8 mouse cellular contexts compared by ENCODE assay signal in genomic region chr2:25608671-25609070, GRCm38 (mm10). TPM values are rescaled to one million over a fixed set of nuclear protein-coding genes. Genes with fewer than 3 reads are reported as not detected.
A peak's percentile ranks its signal among the peaks of the same experiment; 100 is the strongest.
DNase-seq lines count a peak whose midpoint lies in the region; ATAC-seq and TF ChIP-seq lines count a peak whose summit lies in the region.

No protein-coding gene starts in this region.

- DNase-seq in cerebellum, adult 2 months: peak in 1 of 2 experiments; percentile 45
- no peak for DNase-seq in cerebellum, postnatal 36 days
- no peak for DNase-seq in thymus, adult 2 months
- no peak for DNase-seq in thymus, adult 18-20 months
- DNase-seq in adrenal gland, adult 2 months: no peak
- no peak for DNase-seq in retina, embryonic 14.5 days (ENCODE audit: low spot score)
- no peak for DNase-seq in kidney, adult 18-20 months

- peak overlapping the region; percentile 95 for H3K4me3 ChIP-seq in cerebellum, adult 2 months (replicated peaks; ENCODE audit: insufficient read depth, low read depth, low read length)
- peak overlapping the region; percentile 87; the same call in 1 of the 2 replicates for H3K4me3 ChIP-seq in thymus, adult 2 months (ENCODE audit: control insufficient read depth, insufficient read depth, low read length)
- H3K4me3 ChIP-seq in liver, embryonic 16.5 days (ENCODE audit: low read depth, low read length): peak overlapping the region; percentile 85

- ATAC-seq in liver, embryonic 16.5 days (ENCODE audit: low read depth): 0 out of 2 replicates have a peak, but pooled peaks have one; percentile 1

- no peak for TF ChIP-seq POLR2A in cerebellum, adult 2 months (IDR thresholded peaks at IDR 0.05; ENCODE audit: borderline replicate concordance, insufficient read depth, low read length)
- no peak for TF ChIP-seq POLR2A in thymus, adult 2 months (IDR thresholded peaks at IDR 0.05; ENCODE audit: control insufficient read depth, extremely low read depth, insufficient read depth, low read length, poor library complexity)

- H3K36me3 ChIP-seq in thymus, adult 2 months (ENCODE audit: control insufficient read depth, insufficient read depth, low read length): no peaks in the 10 kb centered on the region
- no peaks in the 10 kb centered on the region for H3K36me3 ChIP-seq in liver, embryonic 16.5 days (ENCODE audit: control insufficient read depth, insufficient read depth)

- peak overlapping the region; percentile 90 for H3K9ac ChIP-seq in liver, embryonic 16.5 days (ENCODE audit: low read depth, low read length)

- peak overlapping the region; percentile 78 for H3K4me2 ChIP-seq in liver, embryonic 16.5 days (ENCODE audit: low read depth, low read length)

- no peak for TF ChIP-seq CTCF in cerebellum, adult 2 months (IDR thresholded peaks at IDR 0.05; ENCODE audit: borderline replicate concordance, insufficient read depth, low read depth, low read length)
- no peak for TF ChIP-seq CTCF in thymus, adult 2 months (IDR thresholded peaks at IDR 0.05; ENCODE audit: borderline replicate concordance, control insufficient read depth, extremely low read depth, insufficient read depth, low read length, poor library complexity)

- H3K27ac ChIP-seq in cerebellum, adult 2 months (ENCODE audit: insufficient read depth, low read length): peak overlapping the region; percentile 15; the same call in 1 of the 2 replicates
- H3K27ac ChIP-seq in thymus, adult 2 months (ENCODE audit: control insufficient read depth, insufficient read depth, low read length): no peak overlapping the region
- 0 out of 2 replicates have a peak overlapping the region, but pooled peaks have one; percentile 30 for H3K27ac ChIP-seq in liver, embryonic 16.5 days (ENCODE audit: low read length)

- WGBS in cerebellum, adult 2 months: 63% methylated on average over 10 of the region's 10 CpGs
- 60% methylated on average over 10 of the region's 10 CpGs for WGBS in thymus, adult 2 months
- 51% methylated on average over 10 of the region's 10 CpGs for WGBS in liver, embryonic 16.5 days (ENCODE audit: insufficient replicate concordance)

- H3K27me3 ChIP-seq in cerebellum, adult 2 months (ENCODE audit: control insufficient read depth, insufficient read depth, low read length): no peaks in the 10 kb centered on the region
- no peaks in the 10 kb centered on the region for H3K27me3 ChIP-seq in thymus, adult 2 months (ENCODE audit: control insufficient read depth, insufficient read depth, low read length)
- no peaks in the 10 kb centered on the region for H3K27me3 ChIP-seq in liver, embryonic 16.5 days (ENCODE audit: control insufficient read depth, insufficient read depth, low read depth, low read length)

- H3K4me1 ChIP-seq in cerebellum, adult 2 months (ENCODE audit: control insufficient read depth, insufficient read depth, low read length): no peaks in the 10 kb centered on the region; the same call in 1 of the 2 replicates
- H3K4me1 ChIP-seq in thymus, adult 2 months (replicated peaks; ENCODE audit: control insufficient read depth, insufficient read depth, low read length): peaks cover 5% of the 10 kb centered on the region
- H3K4me1 ChIP-seq in liver, embryonic 16.5 days (ENCODE audit: control insufficient read depth, low read depth, low read length): peaks cover 21% of the 10 kb centered on the region

- H3K9me3 ChIP-seq in liver, embryonic 16.5 days (replicated peaks; ENCODE audit: control insufficient read depth, low read length): no peaks in the 10 kb centered on the region

RNA-seq across cellular contexts. Expression of gene Rabl6, which starts 0.3 kb away (rescaled TPM):
- 161 and 172 TPM in 2 replicates for polyA plus RNA-seq in cerebellum, adult 2 months (2012; rRNA removed)
- 83.4 and 89.6 TPM in 2 replicates for polyA plus RNA-seq in thymus, adult 2 months (2012; rRNA removed)
- 17.5 and 19.9 TPM in 2 replicates for polyA plus RNA-seq in liver, embryonic 16.5 days (2015; fragmentation: Nextera tagmentation; extraction: Ambion mirVana)
- total RNA-seq in adrenal gland, adult 2 months (2021): 10 to 100 TPM; 86.4 to 96.9 TPM
- 139 and 150 TPM in 2 replicates for polyA plus RNA-seq in adrenal gland, adult 2 months (2012; rRNA removed)

RNA-seq across cellular contexts. Expression of gene Ccdc183, which starts 8.8 kb away (rescaled TPM):
- polyA plus RNA-seq in cerebellum, adult 2 months (2012; rRNA removed): 0.05 TPM in 1 of 2 replicates, not detected in the other
- not detected in 2 replicates for polyA plus RNA-seq in thymus, adult 2 months (2012; rRNA removed)
- 0.02 and 0.05 TPM in 2 replicates for polyA plus RNA-seq in liver, embryonic 16.5 days (2015; fragmentation: Nextera tagmentation; extraction: Ambion mirVana)
- not detected for total RNA-seq in adrenal gland, adult 2 months (2021)
- not detected in 2 replicates for polyA plus RNA-seq in adrenal gland, adult 2 months (2012; rRNA removed)

RNA-seq across cellular contexts. Expression of gene Tmem141, which starts 13.1 kb away (rescaled TPM):
- polyA plus RNA-seq in cerebellum, adult 2 months (2012; rRNA removed): 79.7 and 85.7 TPM in 2 replicates
- 4.9 and 12.3 TPM in 2 replicates for polyA plus RNA-seq in thymus, adult 2 months (2012; rRNA removed)
- 9.0 and 10.5 TPM in 2 replicates for polyA plus RNA-seq in liver, embryonic 16.5 days (2015; fragmentation: Nextera tagmentation; extraction: Ambion mirVana)
- total RNA-seq in adrenal gland, adult 2 months (2021): 10 to 100 TPM; 23.2 to 35.5 TPM
- polyA plus RNA-seq in adrenal gland, adult 2 months (2012; rRNA removed): 27.1 and 27.9 TPM in 2 replicates

RNA-seq across cellular contexts. Expression of gene Fcna, which starts 19.2 kb away (rescaled TPM):
- 0.31 and 0.35 TPM in 2 replicates for polyA plus RNA-seq in cerebellum, adult 2 months (2012; rRNA removed)
- polyA plus RNA-seq in thymus, adult 2 months (2012; rRNA removed): 7.8 TPM in 2 replicates
- 86.7 and 88.1 TPM in 2 replicates for polyA plus RNA-seq in liver, embryonic 16.5 days (2015; fragmentation: Nextera tagmentation; extraction: Ambion mirVana)
- total RNA-seq in adrenal gland, adult 2 months (2021): 10 to 100 TPM in 1 of 2 experiments, 1 to 10 TPM in 1; 4.6 to 10.1 TPM
- polyA plus RNA-seq in adrenal gland, adult 2 months (2012; rRNA removed): 2.4 and 4.4 TPM in 2 replicates

RNA-seq across cellular contexts. Expression of gene Ajm1, which starts 27.1 kb away (rescaled TPM):
- 257 and 312 TPM in 2 replicates for polyA plus RNA-seq in cerebellum, adult 2 months (2012; rRNA removed)
- 7.0 and 7.4 TPM in 2 replicates for polyA plus RNA-seq in thymus, adult 2 months (2012; rRNA removed)
- 0.07 TPM in 1 of 2 replicates, not detected in the other for polyA plus RNA-seq in liver, embryonic 16.5 days (2015; fragmentation: Nextera tagmentation; extraction: Ambion mirVana)
- 1 to 10 TPM; 1.4 to 2.1 TPM for total RNA-seq in adrenal gland, adult 2 months (2021)
- polyA plus RNA-seq in adrenal gland, adult 2 months (2012; rRNA removed): 10.5 and 13.5 TPM in 2 replicates
